Mouse (Mus musculus) kidney, postnatal 4 days (tissue): Measurements from ENCODE around the gene Dennd4c.

Source experiments
- DNase-seq, 2 experiments: peaks; one replicate each; pipeline ENCODE4 v3.0.0; 2021; ENCODE audit warnings: mixed read lengths in 2 of 2

Gene Dennd4c

DNA sequence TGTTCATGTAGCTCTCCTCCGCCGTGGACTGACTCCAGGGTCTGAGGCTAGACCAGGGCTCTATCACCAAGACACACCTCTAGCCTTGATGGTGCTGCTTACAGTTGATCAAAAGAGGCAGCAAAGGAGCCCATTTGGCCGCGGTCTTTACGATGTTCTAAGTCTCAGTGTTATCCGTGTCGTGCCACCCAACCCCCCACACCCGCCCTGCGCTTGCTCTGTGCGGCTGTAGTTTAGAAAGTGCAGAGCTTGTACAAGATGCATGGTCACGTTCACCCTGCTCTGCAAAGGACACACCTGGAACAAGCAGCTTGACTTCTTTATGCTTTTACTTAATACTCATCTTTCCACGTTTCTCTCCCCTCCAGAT lies 137.4 kb downstream of the Dennd4c start:
- peak in 1 of 2 experiments; percentile 42 for DNase-seq

DNA sequence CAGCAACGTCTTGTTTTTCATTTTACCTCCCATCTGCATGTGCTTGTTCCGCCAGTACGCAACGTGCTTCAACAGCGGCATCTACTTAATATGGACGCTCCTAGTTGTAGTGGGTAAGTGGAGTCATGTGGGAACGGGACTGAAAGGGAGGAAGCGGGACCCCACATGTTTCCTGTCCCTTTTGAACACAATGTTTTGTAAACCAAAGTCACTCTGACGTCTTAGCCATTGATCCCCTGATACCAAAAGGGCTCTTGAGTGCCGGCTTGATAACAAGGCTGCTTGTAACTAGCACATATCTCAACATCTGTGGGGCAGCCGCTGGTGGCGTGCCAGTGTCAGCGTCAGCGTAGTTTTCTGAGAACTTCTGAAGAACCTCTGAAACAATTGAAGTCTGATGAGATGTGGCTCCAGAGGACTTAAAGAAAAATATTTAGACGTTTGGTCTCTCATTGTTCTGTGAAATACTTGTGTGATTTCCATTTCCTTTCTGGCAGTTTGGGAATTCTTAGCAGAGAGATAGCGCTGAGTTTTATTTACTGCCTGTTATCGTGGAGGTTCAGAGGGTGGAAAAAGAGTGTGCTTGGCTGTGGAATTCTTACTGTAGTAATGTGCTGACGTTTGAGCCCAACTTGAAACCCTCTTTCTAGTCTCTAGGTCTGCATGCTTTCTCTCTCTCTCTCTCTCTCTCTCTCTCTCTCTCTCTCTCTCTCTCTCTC lies 138.0 kb downstream of the Dennd4c start:
- DNase-seq, result peak; percentile 67 to 72

GRCm38 (mm10) chr4:86887879-86888278 lies 139.5 kb downstream of the Dennd4c start:
- DNase-seq, result peak in 1 of 2 experiments; percentile 28

GRCm38 (mm10) chr4:86897411-86897810 lies 149.1 kb downstream of the Dennd4c start:
- peak in 1 of 2 experiments; percentile 15 for DNase-seq

- DNase-seq, result peak; percentile 49 to 65
Observed at GRCm38 (mm10) chr4:86898791-86899474, 150.6 kb downstream of the Dennd4c start.
